Mouse (Mus musculus): ENCODE data around the gene Ecd.

Gene Ecd

GRCm38 (mm10) chr14:20347991-20348541, at the start of gene Ecd, which contains the start of gene Fam149b:
Gene Ecd, minus strand, starts transcription at chr14:20348121.
Gene Fam149b, plus strand, starts transcription at chr14:20348162.
- peak; percentile 99 for DNase-seq (ENCODE audit: low spot score)

GRCm38 (mm10) chr14:20397220-20397619, 49.3 kb upstream of the Ecd start:
- DNase-seq (ENCODE audit: low spot score), result no peak

GRCm38 (mm10) chr14:20393205-20393913, 45.4 kb upstream of the Ecd start, which contains the start of gene Mrps16:
Gene Mrps16, minus strand, starts transcription at chr14:20393634.
- peak; percentile 99 for DNase-seq (ENCODE audit: low spot score)

- DNase-seq (ENCODE audit: low spot score), result no peak
Measured at GRCm38 (mm10) chr14:20392326-20392725, 44.4 kb upstream of the Ecd start.

- DNase-seq (ENCODE audit: low spot score), result no peak
Measured at GRCm38 (mm10) chr14:20389446-20390079, 41.6 kb upstream of the Ecd start.

- DNase-seq (ENCODE audit: low spot score), result peak; percentile 95
Measured at GRCm38 (mm10) chr14:20388441-20389129, 40.7 kb upstream of the Ecd start, which contains the start of gene Dnajc9. Gene Dnajc9, minus strand, starts transcription at chr14:20388910.

GRCm38 (mm10) chr14:20379753-20380430, 32.0 kb upstream of the Ecd start:
- DNase-seq (ENCODE audit: low spot score), result no peak

GRCm38 (mm10) chr14:20379087-20379640, 31.2 kb upstream of the Ecd start:
- DNase-seq (ENCODE audit: low spot score), result no peak

GRCm38 (mm10) chr14:20378313-20379061, 30.6 kb upstream of the Ecd start:
- DNase-seq (ENCODE audit: low spot score), result peak; percentile 73

- DNase-seq (ENCODE audit: low spot score), result no peak
Measured at GRCm38 (mm10) chr14:20377112-20377521, 29.2 kb upstream of the Ecd start.

GRCm38 (mm10) chr14:20371854-20372253, 23.9 kb upstream of the Ecd start:
- no peak for DNase-seq (ENCODE audit: low spot score)

- no peak for DNase-seq (ENCODE audit: low spot score)
Measured at GRCm38 (mm10) chr14:20370798-20371197, 22.9 kb upstream of the Ecd start.

- no peak for DNase-seq (ENCODE audit: low spot score)
Measured at GRCm38 (mm10) chr14:20368271-20368670, 20.4 kb upstream of the Ecd start.

GRCm38 (mm10) chr14:20363230-20363629, 15.3 kb upstream of the Ecd start:
- no peak for DNase-seq (ENCODE audit: low spot score)

GRCm38 (mm10) chr14:20347441-20347990, 405 bp downstream of the Ecd start:
- DNase-seq (ENCODE audit: low spot score), result no peak

- no peak for DNase-seq (ENCODE audit: low spot score)
Measured at GRCm38 (mm10) chr14:20345885-20346284, 2.0 kb downstream of the Ecd start.

- no peak for DNase-seq (ENCODE audit: low spot score)
Measured at GRCm38 (mm10) chr14:20340866-20341265, 7.1 kb downstream of the Ecd start.

GRCm38 (mm10) chr14:20340149-20340548, 7.8 kb downstream of the Ecd start:
- DNase-seq (ENCODE audit: low spot score), result peak; percentile 29

GRCm38 (mm10) chr14:20339415-20339814, 8.5 kb downstream of the Ecd start:
- no peak for DNase-seq (ENCODE audit: low spot score)

GRCm38 (mm10) chr14:20331316-20331715, 16.6 kb downstream of the Ecd start:
- no peak for DNase-seq (ENCODE audit: low spot score)

- peak; percentile 34 for DNase-seq (ENCODE audit: low spot score)
Measured at GRCm38 (mm10) chr14:20328474-20328873, 19.4 kb downstream of the Ecd start.
